ENCODE assay signal across 14 mouse cellular contexts in the genomic region with DNA sequence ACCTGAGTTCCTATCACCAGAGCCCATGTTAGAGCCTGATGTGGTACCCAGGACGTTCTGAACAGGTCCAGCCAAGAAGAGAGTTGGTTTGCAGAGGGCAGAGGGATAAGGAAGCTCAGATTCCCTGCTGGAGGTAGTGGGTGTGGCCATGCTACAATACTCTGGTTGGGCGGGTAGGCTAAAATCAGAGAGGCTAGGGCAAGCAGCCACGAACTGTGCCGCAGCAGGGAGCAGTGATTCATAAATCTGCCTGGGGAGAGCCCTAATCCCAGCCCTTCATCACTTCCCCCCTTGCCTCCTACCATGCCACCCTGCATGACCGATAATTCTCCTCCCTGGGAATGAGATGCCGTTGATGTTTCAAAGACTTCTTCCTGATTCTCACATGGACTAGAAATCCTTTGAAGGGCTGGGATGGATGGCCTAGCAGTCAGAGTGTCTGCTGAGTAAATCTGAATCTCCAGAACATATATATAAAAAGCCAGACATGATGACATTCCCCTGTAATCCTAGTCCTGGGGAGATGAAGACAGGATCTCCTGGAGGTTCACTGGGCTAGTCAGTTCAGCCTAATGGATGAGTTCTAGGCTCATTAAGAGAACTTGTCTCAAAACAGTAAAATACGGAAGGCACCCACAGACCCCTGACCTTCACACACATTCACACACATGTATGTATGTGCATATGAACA. TPM values are rescaled to one million over a fixed set of nuclear protein-coding genes. Genes with fewer than 3 reads are reported as not detected.
A peak's percentile ranks its signal among the peaks of the same experiment; 100 is the strongest.
DNase-seq lines count a peak whose midpoint lies in the region; ATAC-seq lines count a peak whose summit lies in the region.
"Had no signal": no experiment of that assay in that cellular context is flagged by ENCODE, and none has a peak within 500 bp of the region (broad histone marks: within the 10 kb centered on the region; RNA-seq: fewer than 3 reads in every experiment).

No protein-coding gene starts in this region.

- ATAC-seq in erythroid progenitor cell, adult 5-6 weeks (replicated peaks; ENCODE audit: low FRiP score, poor library complexity, severe bottlenecking) = no peak

- H3K27me3 ChIP-seq in heart, embryonic 10.5 days (ENCODE audit: insufficient read depth, poor library complexity, severe bottlenecking) = no peaks in the 10 kb centered on the region
- H3K27me3 ChIP-seq: hindbrain, embryonic 12.5 days had no signal

- no peaks in the 10 kb centered on the region for H3K36me3 ChIP-seq in heart, embryonic 10.5 days
- H3K36me3 ChIP-seq: hindbrain, embryonic 12.5 days had no signal

- 0 out of 2 replicates have a peak overlapping the region, but pooled peaks have one; percentile 7 for H3K27ac ChIP-seq in heart, embryonic 10.5 days
- H3K27ac ChIP-seq: hindbrain, embryonic 12.5 days; macrophage had no signal

- 34% methylated on average over 7 of the region's 7 CpGs for WGBS in heart, embryonic 10.5 days

- intact Hi-C loops in left cerebral cortex, postnatal 25 days (cut with DNase I) = no loop called here

- no peak for DNase-seq in heart, embryonic 10.5 days (ENCODE audit: low spot score)
- no peak for DNase-seq in heart, postnatal 4 days
- peak; percentile 74 for DNase-seq in urinary bladder, postnatal 14 days (ENCODE audit: low spot score)
- no peak for DNase-seq in urinary bladder, postnatal 4 days (ENCODE audit: low spot score in 2 of 2)
- DNase-seq in cerebellum, adult 9-10 months = peak; percentile 58
- peak; percentile 51 for DNase-seq in skeletal muscle tissue, adult 2 months (ENCODE audit: low read depth, low spot score)
- DNase-seq in left cerebral cortex, postnatal 25 days (ENCODE audit: low spot score in 2 of 2) = no peak
- DNase-seq: adrenal gland, adult 2 months; kidney, adult 18-20 months; layer of hippocampus, postnatal 36 days; thymus, postnatal 14 days had no signal

- no peak overlapping the region for H3K4me3 ChIP-seq in heart, embryonic 10.5 days
- H3K4me3 ChIP-seq: hindbrain, embryonic 12.5 days had no signal

- peaks cover 61% of the 10 kb centered on the region for H3K4me1 ChIP-seq in heart, embryonic 10.5 days

- H3K9me3 ChIP-seq in heart, embryonic 10.5 days = no peaks in the 10 kb centered on the region
- H3K9me3 ChIP-seq: hindbrain, embryonic 12.5 days had no signal

RNA-seq across cellular contexts. Expression of a gene that starts 57.6 kb away (rescaled TPM):
- 1.9 and 2.7 TPM in 2 replicates for polyA plus RNA-seq in heart, embryonic 10.5 days (2016; fragmentation: Nextera tagmentation; extraction: Ambion mirVana)
- total RNA-seq in heart, postnatal 4 days (2021) = 1 to 10 TPM; 5.0 to 5.9 TPM
- 1 to 10 TPM; 3.6 to 4.2 TPM for total RNA-seq in left cerebral cortex, postnatal 25 days (2021)
- total RNA-seq in erythroid progenitor cell, adult 5-6 weeks (2015; ENCODE audit: low replicate concordance) = 5.4 and 6.3 TPM in 2 replicates
- 0.45 and 2.2 TPM in 2 replicates for total RNA-seq in erythroid progenitor cell, adult 5-6 weeks (2017; ENCODE audit: low replicate concordance)

Comparison
In these comparisons a context has a peak if more than half of its experiments do, and no peak if none do; other contexts are left out.
1. DNase-seq: peak in urinary bladder, postnatal 14 days (single experiment), cerebellum, adult 9-10 months (single experiment) and skeletal muscle tissue, adult 2 months (single experiment); none in heart, embryonic 10.5 days (single experiment), heart, postnatal 4 days (single experiment), urinary bladder, postnatal 4 days (0 of 2) and left cerebral cortex, postnatal 25 days (0 of 2).